Mouse (Mus musculus): ENCODE measurements at regions not wholly inside any gene's neighbourhood (a gene's known extent, or its start where the extent isn't known, plus 50 kb on each side); places are given as distances from the start of the nearest gene placed in this dataset.

DNA sequence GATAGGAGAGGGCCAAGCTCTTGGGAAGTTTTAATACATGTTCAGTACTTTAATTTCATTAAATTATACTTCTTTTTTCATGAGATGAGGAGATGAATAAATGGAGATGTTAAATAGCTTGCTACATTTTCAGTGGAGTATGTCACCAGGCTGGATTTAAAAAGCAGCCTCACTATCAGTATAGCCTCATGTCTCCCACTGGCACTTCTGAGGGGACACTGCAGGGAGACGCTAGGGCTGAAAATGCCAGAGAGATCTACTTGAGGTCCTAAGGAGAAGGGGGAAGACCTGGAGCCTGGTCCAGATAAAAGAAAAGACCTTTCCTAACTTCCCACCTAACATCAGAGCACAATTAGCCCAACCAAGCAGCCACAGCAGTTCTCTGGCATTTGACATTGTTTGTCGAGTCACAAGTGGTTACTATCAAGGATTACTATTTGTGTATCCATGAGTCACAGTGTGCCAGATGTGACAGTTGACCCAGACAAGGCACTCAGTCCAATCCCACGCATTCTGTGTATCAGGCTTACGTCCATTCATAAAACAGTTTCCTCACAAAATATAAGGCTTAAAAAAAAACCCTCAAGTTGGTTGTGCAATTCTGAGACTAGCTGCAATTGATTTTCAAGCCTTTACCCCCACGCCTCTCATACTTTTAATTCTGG, 703.8 kb downstream of the Inhba start:
- WGBS = 63% methylated on average over 5 of the region's 5 CpGs
- Histone ChIP-seq H3K27me3 (replicated peaks; ENCODE audit: control insufficient read depth, insufficient read depth, low read length) (no peaks in the 10 kb centered on the region), H3K9ac (ENCODE audit: low read depth, low read length) (no peak overlapping the region), H3K4me3 (ENCODE audit: low read depth, low read length) (no peak overlapping the region), H3K9me3 (ENCODE audit: control insufficient read depth, low read length) (no peaks in the 10 kb centered on the region), H3K36me3 (ENCODE audit: control insufficient read depth, insufficient read depth, low read length) (no peaks in the 10 kb centered on the region), H3K4me1 (ENCODE audit: control insufficient read depth, insufficient read depth, low read length) (peaks cover 10% of the 10 kb centered on the region; the same call in 1 of the 2 replicates), H3K27ac (replicated peaks; ENCODE audit: low read depth, low read length) (no peak overlapping the region), H3K4me2 (ENCODE audit: low read depth, low read length) (no peak overlapping the region)
- peak; percentile 11 for DNase-seq (ENCODE audit: low spot score)
- ATAC-seq (ENCODE audit: low read depth) = no peak

DNA sequence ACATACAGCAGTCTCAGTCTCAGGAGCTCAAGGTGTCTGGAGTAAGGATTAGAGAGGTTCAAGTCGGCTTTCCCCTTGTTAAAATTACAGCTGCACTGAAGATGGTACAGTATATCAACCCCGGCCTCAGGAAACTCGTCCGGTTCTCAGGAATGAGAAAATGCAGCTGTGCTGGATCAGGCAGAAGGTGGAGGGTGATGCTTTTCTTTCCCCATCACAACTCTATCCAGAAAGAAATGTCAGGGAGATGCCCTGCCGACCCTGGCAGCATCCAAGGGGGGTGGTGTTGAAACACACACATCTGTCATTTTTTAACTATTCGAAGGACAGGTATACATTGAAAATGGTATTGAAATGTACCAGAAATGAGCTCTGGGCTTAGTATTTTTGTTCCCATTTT, 704.7 kb downstream of the Inhba start:
- Histone ChIP-seq H3K9ac (ENCODE audit: low read depth, low read length) (no peak overlapping the region), H3K4me1 (ENCODE audit: control insufficient read depth, insufficient read depth, low read length) (peaks cover 8% of the 10 kb centered on the region; the same call in 1 of the 2 replicates), H3K9me3 (ENCODE audit: control insufficient read depth, low read length) (no peaks in the 10 kb centered on the region), H3K36me3 (ENCODE audit: control insufficient read depth, insufficient read depth, low read length) (no peaks in the 10 kb centered on the region), H3K27ac (replicated peaks; ENCODE audit: low read depth, low read length) (no peak overlapping the region), H3K4me2 (ENCODE audit: low read depth, low read length) (no peak overlapping the region), H3K27me3 (replicated peaks; ENCODE audit: control insufficient read depth, insufficient read depth, low read length) (no peaks in the 10 kb centered on the region), H3K4me3 (ENCODE audit: low read depth, low read length) (no peak overlapping the region)
- 26% methylated on average over 6 of the region's 6 CpGs for WGBS
- no peak for ATAC-seq (ENCODE audit: low read depth)
- peak; percentile 19 for DNase-seq (ENCODE audit: low spot score)

DNA sequence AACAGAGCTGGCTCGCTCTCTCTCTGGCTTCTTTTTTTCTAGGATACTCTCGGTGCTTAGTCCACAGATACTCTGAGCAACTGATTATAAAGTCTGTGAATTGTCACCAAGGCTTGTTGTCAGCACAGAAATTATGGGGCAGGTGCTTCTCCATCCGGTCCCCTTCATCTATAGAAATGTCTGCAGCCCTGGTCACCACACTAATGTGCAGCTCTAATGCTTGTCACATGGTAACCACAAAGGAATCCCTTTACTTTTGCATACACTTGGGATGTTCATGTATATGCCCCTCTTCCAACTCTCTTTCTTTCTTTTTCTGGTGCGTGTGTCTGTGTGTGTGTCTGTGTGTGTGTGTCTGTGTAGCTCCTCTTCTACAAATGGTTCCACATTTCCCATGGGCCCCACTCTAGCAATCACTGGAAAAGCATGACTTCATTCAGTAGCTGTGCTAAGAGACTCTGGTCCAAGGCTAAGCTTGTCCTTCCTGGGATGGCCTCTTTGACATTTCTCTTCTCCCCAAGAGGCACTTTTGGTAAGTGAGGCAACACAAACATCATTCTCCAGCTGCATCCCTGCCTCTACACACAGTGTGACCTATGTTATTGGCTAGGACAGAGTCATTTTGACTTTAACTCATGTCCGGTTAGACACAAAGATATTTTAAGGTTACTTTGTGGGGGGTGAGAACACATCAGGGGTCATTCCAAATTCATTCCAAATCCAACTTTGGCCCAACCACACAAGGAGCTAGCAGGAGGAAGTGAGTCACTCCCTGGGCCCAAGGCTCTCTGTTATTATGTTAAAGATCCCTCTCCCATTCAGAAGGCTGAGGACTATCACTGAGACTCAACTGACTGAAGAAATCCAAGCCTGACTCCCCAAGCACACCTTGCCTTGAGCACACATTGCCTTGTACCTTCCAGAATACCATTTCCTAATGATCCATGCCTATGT, 705.4 kb downstream of the Inhba start:
- H3K27ac ChIP-seq (replicated peaks; ENCODE audit: low read depth, low read length) = no peak overlapping the region
- no peaks in the 10 kb centered on the region for H3K27me3 ChIP-seq (replicated peaks; ENCODE audit: control insufficient read depth, insufficient read depth, low read length)
- H3K4me1 ChIP-seq (ENCODE audit: control insufficient read depth, insufficient read depth, low read length) = 0 out of 2 replicates have a peak, but pooled peaks cover 2% of the 10 kb centered on the region
- WGBS = 48% methylated on average over 5 of the region's 5 CpGs
- H3K36me3 ChIP-seq (ENCODE audit: control insufficient read depth, insufficient read depth, low read length) = no peaks in the 10 kb centered on the region
- H3K4me2 ChIP-seq (ENCODE audit: low read depth, low read length) = no peak overlapping the region
- no peak overlapping the region for H3K9ac ChIP-seq (ENCODE audit: low read depth, low read length)
- no peak for DNase-seq (ENCODE audit: low spot score)
- H3K4me3 ChIP-seq (ENCODE audit: low read depth, low read length) = no peak overlapping the region
- no peaks in the 10 kb centered on the region for H3K9me3 ChIP-seq (ENCODE audit: control insufficient read depth, low read length)
- no peak for ATAC-seq (ENCODE audit: low read depth)

GRCm38 (mm10) chr13:16720090-16720489, 708.4 kb downstream of the Inhba start:
- DNase-seq (ENCODE audit: low spot score) (no peak), ATAC-seq (ENCODE audit: low read depth) (no peak)
- Histone ChIP-seq H3K4me2 (ENCODE audit: low read depth, low read length) (no peak overlapping the region), H3K9ac (ENCODE audit: low read depth, low read length) (no peak overlapping the region), H3K4me3 (ENCODE audit: low read depth, low read length) (no peak overlapping the region), H3K9me3 (ENCODE audit: control insufficient read depth, low read length) (no peaks in the 10 kb centered on the region), H3K36me3 (ENCODE audit: control insufficient read depth, insufficient read depth, low read length) (no peaks in the 10 kb centered on the region), H3K4me1 (ENCODE audit: control insufficient read depth, insufficient read depth, low read length) (no peaks in the 10 kb centered on the region), H3K27me3 (replicated peaks; ENCODE audit: control insufficient read depth, insufficient read depth, low read length) (no peaks in the 10 kb centered on the region), H3K27ac (replicated peaks; ENCODE audit: low read depth, low read length) (no peak overlapping the region)
- WGBS = 88% methylated on average over 2 of the region's 2 CpGs

GRCm38 (mm10) chr13:16725350-16725749, 713.7 kb downstream of the Inhba start:
- no peak for ATAC-seq (ENCODE audit: low read depth)
- H3K27ac ChIP-seq (replicated peaks; ENCODE audit: low read depth, low read length) = no peak overlapping the region; the same call in 1 of the 2 replicates
- no peaks in the 10 kb centered on the region for H3K27me3 ChIP-seq (replicated peaks; ENCODE audit: control insufficient read depth, insufficient read depth, low read length)
- no peak overlapping the region for H3K4me2 ChIP-seq (ENCODE audit: low read depth, low read length)
- WGBS = 61% methylated on average over 5 of the region's 5 CpGs
- no peaks in the 10 kb centered on the region for H3K9me3 ChIP-seq (ENCODE audit: control insufficient read depth, low read length)
- no peaks in the 10 kb centered on the region for H3K36me3 ChIP-seq (ENCODE audit: control insufficient read depth, insufficient read depth, low read length)
- H3K4me1 ChIP-seq (ENCODE audit: control insufficient read depth, insufficient read depth, low read length) = no peaks in the 10 kb centered on the region
- no peak overlapping the region for H3K9ac ChIP-seq (ENCODE audit: low read depth, low read length)
- no peak overlapping the region for H3K4me3 ChIP-seq (ENCODE audit: low read depth, low read length)
- no peak for DNase-seq (ENCODE audit: low spot score)

DNA sequence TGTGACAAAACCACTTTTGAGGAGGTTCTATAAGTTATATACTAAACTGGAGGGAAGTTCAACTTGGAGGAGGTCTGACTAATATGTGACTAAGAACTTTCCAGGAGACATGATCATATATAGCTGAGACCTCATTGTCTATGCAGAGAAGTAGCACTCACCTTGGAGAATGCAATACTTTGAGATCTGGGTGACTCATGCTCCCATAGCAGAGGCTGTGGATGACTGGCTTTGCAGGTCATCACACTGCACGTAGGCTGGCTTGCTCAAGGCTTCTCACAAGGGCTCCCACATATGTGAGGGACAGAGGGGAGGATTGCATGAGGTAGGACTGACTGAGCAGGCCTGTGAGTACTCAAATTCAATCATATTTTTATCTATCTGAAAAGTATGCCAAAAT, 726.7 kb downstream of the Inhba start:
- WGBS = 92% methylated on average over 1 of the region's 1 CpGs

GRCm38 (mm10) chr13:16739563-16739962, 727.9 kb downstream of the Inhba start:
- Histone ChIP-seq H3K27ac (replicated peaks; ENCODE audit: low read depth, low read length) (no peak overlapping the region), H3K4me3 (ENCODE audit: low read depth, low read length) (no peak overlapping the region), H3K27me3 (replicated peaks; ENCODE audit: control insufficient read depth, insufficient read depth, low read length) (no peaks in the 10 kb centered on the region), H3K4me2 (ENCODE audit: low read depth, low read length) (no peak overlapping the region), H3K9me3 (ENCODE audit: control insufficient read depth, low read length) (no peaks in the 10 kb centered on the region), H3K9ac (ENCODE audit: low read depth, low read length) (no peak overlapping the region), H3K4me1 (ENCODE audit: control insufficient read depth, insufficient read depth, low read length) (no peaks in the 10 kb centered on the region), H3K36me3 (ENCODE audit: control insufficient read depth, insufficient read depth, low read length) (no peaks in the 10 kb centered on the region)
- ATAC-seq (ENCODE audit: low read depth) = no peak
- WGBS = 55% methylated on average over 3 of the region's 3 CpGs
- DNase-seq (ENCODE audit: low spot score) = no peak

More for the DNA sequence above, 726.7 kb downstream of the Inhba start:
- DNase-seq (ENCODE audit: low spot score) (no peak), ATAC-seq (ENCODE audit: low read depth) (no peak)
- Histone ChIP-seq H3K27ac (replicated peaks; ENCODE audit: low read depth, low read length) (no peak overlapping the region), H3K4me3 (ENCODE audit: low read depth, low read length) (no peak overlapping the region), H3K36me3 (ENCODE audit: control insufficient read depth, insufficient read depth, low read length) (no peaks in the 10 kb centered on the region), H3K4me2 (ENCODE audit: low read depth, low read length) (no peak overlapping the region), H3K9me3 (ENCODE audit: control insufficient read depth, low read length) (no peaks in the 10 kb centered on the region), H3K27me3 (replicated peaks; ENCODE audit: control insufficient read depth, insufficient read depth, low read length) (no peaks in the 10 kb centered on the region), H3K9ac (ENCODE audit: low read depth, low read length) (no peak overlapping the region), H3K4me1 (ENCODE audit: control insufficient read depth, insufficient read depth, low read length) (no peaks in the 10 kb centered on the region)

DNA sequence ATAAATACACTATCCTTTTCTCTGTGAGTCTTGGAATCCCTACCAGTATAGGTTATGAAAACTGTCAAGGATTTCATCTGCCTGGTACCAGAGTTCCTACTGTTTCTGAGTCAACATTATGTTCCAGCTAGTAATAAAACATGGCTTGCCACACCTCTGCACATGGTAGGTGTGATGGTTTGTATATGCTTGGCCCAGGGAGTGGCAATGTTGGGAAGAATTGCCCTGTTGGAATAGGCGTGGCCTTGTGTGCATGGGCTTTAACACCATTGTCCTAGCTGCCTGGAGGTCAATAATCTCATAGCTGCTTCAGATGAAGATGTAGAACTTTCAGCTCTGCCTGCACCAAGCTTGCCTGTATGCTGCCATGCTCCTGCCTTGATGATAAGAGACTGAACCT, 732.6 kb downstream of the Inhba start:
- Histone ChIP-seq H3K27me3 (replicated peaks; ENCODE audit: control insufficient read depth, insufficient read depth, low read length) (no peaks in the 10 kb centered on the region), H3K9me3 (ENCODE audit: control insufficient read depth, low read length) (no peaks in the 10 kb centered on the region), H3K4me3 (ENCODE audit: low read depth, low read length) (no peak overlapping the region), H3K4me1 (ENCODE audit: control insufficient read depth, insufficient read depth, low read length) (no peaks in the 10 kb centered on the region), H3K4me2 (ENCODE audit: low read depth, low read length) (no peak overlapping the region), H3K9ac (ENCODE audit: low read depth, low read length) (no peak overlapping the region), H3K36me3 (ENCODE audit: control insufficient read depth, insufficient read depth, low read length) (no peaks in the 10 kb centered on the region), H3K27ac (replicated peaks; ENCODE audit: low read depth, low read length) (no peak overlapping the region)
- WGBS = 95% methylated on average over 1 of the region's 1 CpGs
- ATAC-seq (ENCODE audit: low read depth) (no peak), DNase-seq (ENCODE audit: low spot score) (no peak)

All from embryonic facial prominence, embryonic 14.5 days (tissue).